Comparison of ENCODE assay signal across 11 mouse cellular contexts in the genomic region with DNA sequence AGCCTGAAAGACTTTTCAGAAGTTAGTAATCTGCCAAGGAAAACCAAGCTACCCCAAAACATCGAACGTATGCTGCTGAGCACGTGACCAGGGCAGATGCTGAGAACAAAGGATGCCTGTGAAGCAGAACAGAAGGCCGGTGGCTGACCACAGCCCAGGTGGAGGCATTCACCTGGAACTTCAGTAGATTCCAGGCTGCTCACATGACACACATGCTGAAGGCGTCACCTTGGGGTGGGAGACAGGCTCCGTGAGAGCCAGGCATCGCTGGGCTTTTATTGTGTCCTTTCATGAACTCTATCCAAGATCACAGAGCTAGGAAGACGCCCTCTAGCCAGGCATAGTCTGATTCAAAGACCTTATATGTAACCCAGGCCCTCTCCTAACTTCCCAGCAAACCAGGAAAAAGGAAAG. TPM values are rescaled to one million over a fixed set of nuclear protein-coding genes. Genes with fewer than 3 reads are reported as not detected.
DNase-seq lines count a peak whose midpoint lies in the region; ATAC-seq and TF ChIP-seq lines count a peak whose summit lies in the region.
"Had no signal": no experiment of that assay in that cellular context is flagged by ENCODE, and none has a peak within 500 bp of the region (broad histone marks: within the 10 kb centered on the region; RNA-seq: fewer than 3 reads in every experiment).

No protein-coding gene starts in this region.

- 78% methylated on average over 8 of the region's 8 CpGs for WGBS in forebrain, embryonic 10.5 days
- 72% methylated on average over 8 of the region's 8 CpGs for WGBS in forebrain, postnatal 0 days
- 91% methylated on average over 8 of the region's 8 CpGs for WGBS in macrophage (ENCODE audit: missing documents)

- no peaks in the 10 kb centered on the region for H3K36me3 ChIP-seq in forebrain, embryonic 10.5 days (replicated peaks)
- no peaks in the 10 kb centered on the region for H3K36me3 ChIP-seq in forebrain, postnatal 0 days (ENCODE audit: insufficient read depth)
- H3K36me3 ChIP-seq in E14TG2a.4 (ENCODE audit: insufficient read depth, low read length) (0 out of 2 replicates have a peak, but pooled peaks cover 4% of the 10 kb centered on the region), macrophage (ENCODE audit: inconsistent target) (no peaks in the 10 kb centered on the region)
- H3K36me3 ChIP-seq: embryonic facial prominence, embryonic 13.5 days had no signal

- ATAC-seq in forebrain, postnatal 0 days, result no peak

- H3K27ac ChIP-seq in forebrain, embryonic 10.5 days, result peak overlapping the region; percentile 58; the same call in 1 of the 2 replicates
- H3K27ac ChIP-seq in forebrain, postnatal 0 days (ENCODE audit: low read depth, low read length), result no peak overlapping the region
- H3K27ac ChIP-seq in macrophage, result peak overlapping the region; percentile 89
- H3K27ac ChIP-seq: embryonic facial prominence, embryonic 13.5 days had no signal

- H3K27me3 ChIP-seq in forebrain, embryonic 10.5 days (ENCODE audit: poor library complexity, severe bottlenecking), result peaks cover 2% of the 10 kb centered on the region
- H3K27me3 ChIP-seq in forebrain, postnatal 0 days (ENCODE audit: insufficient read depth, low read length), result no peaks in the 10 kb centered on the region
- no peaks in the 10 kb centered on the region for H3K27me3 ChIP-seq in E14TG2a.4 (ENCODE audit: insufficient read depth, low read length)
- H3K27me3 ChIP-seq: embryonic facial prominence, embryonic 13.5 days had no signal

- no peak overlapping the region for H3K9ac ChIP-seq in forebrain, postnatal 0 days
- H3K9ac ChIP-seq: embryonic facial prominence, embryonic 13.5 days had no signal

- no peak for DNase-seq in forebrain, embryonic 10.5 days (ENCODE audit: extremely low spot score, low spot score)
- no peak for DNase-seq in forebrain, postnatal 0 days
- DNase-seq in kidney, adult 11 months, result peak; percentile 76
- no peak for DNase-seq in right cerebral cortex, postnatal 25 days
- no peak for DNase-seq in right cerebral cortex, postnatal 14 days
- no peak for DNase-seq in retina, embryonic 14.5 days (ENCODE audit: low spot score)
- DNase-seq: adrenal gland, postnatal 14 days; right cerebral cortex, postnatal 4 days had no signal

- H3K4me3 ChIP-seq in forebrain, embryonic 10.5 days, result no peak overlapping the region
- no peak overlapping the region for H3K4me3 ChIP-seq in forebrain, postnatal 0 days (ENCODE audit: low read depth, low read length)
- H3K4me3 ChIP-seq in E14TG2a.4 (replicated peaks; ENCODE audit: low read length) (peak overlapping the region; percentile 30; the same call in 1 of the 2 replicates), macrophage (ENCODE audit: inconsistent target) (no peak overlapping the region)
- H3K4me3 ChIP-seq: embryonic facial prominence, embryonic 13.5 days had no signal

- TF ChIP-seq CTCF in forebrain, postnatal 0 days (IDR thresholded peaks at IDR 0.05; ENCODE audit: low read depth), result no peak
- TF ChIP-seq CTCF in E14TG2a.4 (conservative IDR thresholded peaks at IDR 0.05; ENCODE audit: low read length), result no peak

- no peaks in the 10 kb centered on the region for H3K9me3 ChIP-seq in forebrain, embryonic 10.5 days
- no peaks in the 10 kb centered on the region for H3K9me3 ChIP-seq in forebrain, postnatal 0 days (ENCODE audit: low read length)
- H3K9me3 ChIP-seq in E14TG2a.4 (ENCODE audit: low read length), result no peaks in the 10 kb centered on the region
- H3K9me3 ChIP-seq: embryonic facial prominence, embryonic 13.5 days had no signal

- H3K4me1 ChIP-seq in forebrain, embryonic 10.5 days, result peaks cover 31% of the 10 kb centered on the region
- H3K4me1 ChIP-seq in forebrain, postnatal 0 days (ENCODE audit: insufficient read depth), result 0 out of 2 replicates have a peak, but pooled peaks cover 4% of the 10 kb centered on the region
- H3K4me1 ChIP-seq in E14TG2a.4 (replicated peaks; ENCODE audit: low read depth, low read length), result peaks cover 64% of the 10 kb centered on the region

- H3K4me2 ChIP-seq in forebrain, postnatal 0 days (ENCODE audit: low read depth), result no peak overlapping the region
- H3K4me2 ChIP-seq: embryonic facial prominence, embryonic 13.5 days had no signal

- peaks cover 83% of the 10 kb centered on the region for H3K79me2 ChIP-seq in macrophage (ENCODE audit: inconsistent target)

RNA-seq across cellular contexts. Expression of a gene that starts 17.2 kb away (rescaled TPM):
- polyA plus RNA-seq in forebrain, embryonic 10.5 days (2016; fragmentation: Nextera tagmentation; extraction: Ambion mirVana), result 1.9 and 2.3 TPM in 2 replicates
- total RNA-seq in forebrain, postnatal 0 days (2014; rRNA removed), result 4.8 and 5.1 TPM in 2 replicates
- 1.4 and 1.5 TPM in 2 replicates for polyA plus RNA-seq in forebrain, postnatal 0 days (2015; fragmentation: Nextera tagmentation; extraction: Ambion mirVana)
- total RNA-seq in macrophage (2018; cell fraction: chromatin; rRNA removed), result 100 to 1,000 TPM; 263 to 895 (median 496) TPM
- total RNA-seq in macrophage (2018; cell fraction: cytosol; rRNA removed), result 100 to 1,000 TPM; 124 to 277 (median 175) TPM
- total RNA-seq in macrophage (2018; cell fraction: nucleus; rRNA removed), result 100 to 1,000 TPM; 215 to 589 (median 305) TPM
- 161 to 281 TPM (median 178 TPM) in 3 replicates for polyA plus RNA-seq in macrophage (2018)

RNA-seq across cellular contexts. Expression of a gene that starts 28.6 kb away (rescaled TPM):
- 43.8 and 45.5 TPM in 2 replicates for polyA plus RNA-seq in forebrain, embryonic 10.5 days (2016; fragmentation: Nextera tagmentation; extraction: Ambion mirVana)
- 2.5 and 3.9 TPM in 2 replicates for total RNA-seq in forebrain, postnatal 0 days (2014; rRNA removed)
- polyA plus RNA-seq in forebrain, postnatal 0 days (2015; fragmentation: Nextera tagmentation; extraction: Ambion mirVana), result 2.3 and 2.7 TPM in 2 replicates
- total RNA-seq in macrophage (2018; cell fraction: chromatin; rRNA removed), result 10 to 100 TPM in 1 of 26 experiments, 1 to 10 TPM in 21, under 1 TPM in 4; 0.52 to 12.2 (median 2.1) TPM
- total RNA-seq in macrophage (2018; cell fraction: cytosol; rRNA removed), result 1 to 10 TPM in 23 of 26 experiments, under 1 TPM in 3; 0.82 to 5.8 (median 1.9) TPM
- total RNA-seq in macrophage (2018; cell fraction: nucleus; rRNA removed), result 10 to 100 TPM in 1 of 26 experiments, 1 to 10 TPM in 19, under 1 TPM in 6; 0.47 to 11.5 (median 1.6) TPM
- polyA plus RNA-seq in macrophage (2018), result 0.91 to 8.9 TPM (median 6.7 TPM) in 3 replicates

Comparison
In these comparisons a context has a peak if more than half of its experiments do, and no peak if none do; other contexts are left out.
1. RNA of a gene that starts 17.2 kb away (polyA plus RNA-seq): 161 to 281 TPM in macrophage; 1.9 to 2.3 TPM in forebrain, embryonic 10.5 days and 1.4 to 1.5 TPM in forebrain, postnatal 0 days; every median in the first group is over 10 times any median in the second.